Mouse (Mus musculus) midbrain, embryonic 10.5 days (tissue): ENCODE measurements at regions not wholly inside any gene's neighbourhood (a gene's known extent, or its start where the extent isn't known, plus 50 kb on each side); places are given as distances from the start of the nearest gene placed in this dataset.

ENCODE experiments used
- DNase-seq: peaks from one replicate; pipeline ENCODE4 v3.0.0-alpha.2; 2017; ENCODE audit warnings: low spot score
- H3K27ac ChIP-seq: fragments of 300-500 bp; sonication (generic); replicated peaks from 2 replicates; pipeline ENCODE4 v1.5.1; 2016; ENCODE audit warnings: mild to moderate bottlenecking
- H3K27me3 ChIP-seq: fragments of 300-500 bp; sonication (generic); 2 replicates; pipeline ENCODE4 v1.6.1; 2016; ENCODE audit warnings: low read depth, mild to moderate bottlenecking; ENCODE audit not compliant: poor library complexity, severe bottlenecking
- H3K36me3 ChIP-seq: fragments of 300-500 bp; sonication (generic); 2 replicates; pipeline ENCODE4 v1.6.1; 2016; ENCODE audit warnings: mild to moderate bottlenecking, moderate library complexity
- H3K4me1 ChIP-seq: fragments of 300-500 bp; sonication (generic); 2 replicates; pipeline ENCODE4 v1.6.1; 2016
- H3K4me3 ChIP-seq: fragments of 300-500 bp; sonication (generic); 2 replicates; pipeline ENCODE4 v1.5.1; 2016; ENCODE audit warnings: mild to moderate bottlenecking, moderate library complexity
- H3K9me3 ChIP-seq: fragments of 300-500 bp; sonication (generic); replicated peaks from 2 replicates; pipeline ENCODE4 v1.6.1; 2016; ENCODE audit warnings: mild to moderate bottlenecking
- WGBS: fragments of 180-500 bp; shearing (Covaris S2); methylation state at CpG from one replicate; pipeline ENCODE4 v1.1.7; 2016; 5-methylcytosine and 5-hydroxymethylcytosine counted together

DNA sequence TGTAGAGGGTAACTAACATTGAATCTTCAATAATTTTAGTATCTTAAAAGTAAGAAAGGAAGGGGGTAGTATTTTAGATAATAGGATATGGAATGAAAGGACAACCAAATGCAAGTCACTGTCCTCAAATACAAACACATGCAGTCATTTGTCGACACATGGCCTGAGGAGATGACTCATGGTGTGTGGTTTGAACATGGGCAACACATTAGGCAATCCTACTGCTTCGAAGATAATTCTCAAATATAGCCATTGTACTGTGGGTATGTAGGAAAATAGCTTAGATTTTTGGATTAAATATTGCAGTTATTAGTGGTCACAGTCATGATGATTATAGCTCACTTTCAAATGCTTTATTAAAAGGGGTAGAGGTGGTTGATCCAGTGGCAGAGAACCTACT, 771.7 kb upstream of the Lrrc6 start:
- no peaks in the 10 kb centered on the region for H3K4me1 ChIP-seq
- H3K4me3 ChIP-seq, result no peak overlapping the region
- H3K27me3 ChIP-seq, result no peaks in the 10 kb centered on the region
- H3K36me3 ChIP-seq, result no peaks in the 10 kb centered on the region
- no peaks in the 10 kb centered on the region for H3K9me3 ChIP-seq
- no peak for DNase-seq
- WGBS, result 90% methylated on average over 2 of the region's 2 CpGs
- H3K27ac ChIP-seq, result no peak overlapping the region

- H3K36me3 ChIP-seq, result no peaks in the 10 kb centered on the region
- DNase-seq, result no peak
- no peak overlapping the region for H3K27ac ChIP-seq
- H3K4me3 ChIP-seq, result no peak overlapping the region
- H3K27me3 ChIP-seq, result no peaks in the 10 kb centered on the region
- H3K9me3 ChIP-seq, result no peaks in the 10 kb centered on the region
- no peaks in the 10 kb centered on the region for H3K4me1 ChIP-seq
- 83% methylated on average over 6 of the region's 6 CpGs for WGBS
Measured at GRCm38 (mm10) chr15:67263723-67264122, 763.0 kb upstream of the Lrrc6 start.

DNA sequence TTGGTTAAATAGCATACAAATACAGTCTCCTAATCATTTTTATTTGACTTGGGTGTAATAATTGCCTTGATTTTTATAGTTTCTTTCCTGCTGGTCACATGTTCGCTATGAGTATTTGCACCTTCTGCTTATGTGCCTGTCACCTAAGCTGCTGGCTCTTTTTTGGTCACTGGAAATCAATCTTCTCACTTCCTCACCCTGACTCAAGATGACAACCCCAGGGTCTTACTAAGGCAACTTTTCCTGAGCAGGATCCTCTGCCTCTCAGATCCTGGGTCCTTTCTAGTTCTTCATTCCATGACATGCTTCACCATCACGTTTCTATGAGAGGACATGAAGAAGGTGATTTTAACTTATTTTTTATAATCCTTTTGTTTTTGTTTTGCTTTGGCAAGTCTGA, 762.6 kb upstream of the Lrrc6 start:
- Histone ChIP-seq H3K4me3 (no peak overlapping the region), H3K36me3 (no peaks in the 10 kb centered on the region), H3K9me3 (no peaks in the 10 kb centered on the region), H3K27me3 (no peaks in the 10 kb centered on the region), H3K4me1 (no peaks in the 10 kb centered on the region), H3K27ac (no peak overlapping the region)
- DNase-seq, result no peak
- WGBS, result 75% methylated on average over 2 of the region's 2 CpGs

DNA sequence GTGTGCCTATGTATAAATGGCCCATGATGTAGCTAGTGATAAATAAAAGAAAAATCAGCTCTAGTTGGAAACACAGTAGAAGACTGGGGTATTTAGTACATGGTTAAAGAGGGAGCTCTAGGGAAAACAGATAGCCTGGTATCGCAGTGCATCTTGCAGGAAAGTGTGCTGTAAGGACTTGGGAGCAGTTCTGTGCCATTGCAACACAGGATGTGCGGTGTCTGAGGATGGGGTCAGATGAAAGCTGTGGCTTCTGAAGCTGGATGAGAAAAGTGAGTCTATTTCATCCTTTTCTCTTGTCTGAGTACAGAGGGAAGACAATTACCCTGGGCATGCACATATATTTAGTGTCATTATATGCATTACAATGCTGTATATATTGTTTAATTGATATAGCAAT, 761.6 kb upstream of the Lrrc6 start:
- 94% methylated on average over 2 of the region's 2 CpGs for WGBS
- Histone ChIP-seq H3K4me3 (no peak overlapping the region), H3K36me3 (no peaks in the 10 kb centered on the region), H3K4me1 (no peaks in the 10 kb centered on the region), H3K27ac (no peak overlapping the region), H3K27me3 (no peaks in the 10 kb centered on the region), H3K9me3 (no peaks in the 10 kb centered on the region)
- no peak for DNase-seq

- no peaks in the 10 kb centered on the region for H3K27me3 ChIP-seq
- no peak overlapping the region for H3K4me3 ChIP-seq
- no peaks in the 10 kb centered on the region for H3K9me3 ChIP-seq
- H3K4me1 ChIP-seq, result no peaks in the 10 kb centered on the region
- no peak overlapping the region for H3K27ac ChIP-seq
- H3K36me3 ChIP-seq, result no peaks in the 10 kb centered on the region
- DNase-seq, result no peak
- 85% methylated on average over 3 of the region's 3 CpGs for WGBS
Measured at GRCm38 (mm10) chr15:67260666-67261065, 760.0 kb upstream of the Lrrc6 start.

- Histone ChIP-seq H3K36me3 (no peaks in the 10 kb centered on the region), H3K9me3 (no peaks in the 10 kb centered on the region), H3K27me3 (peaks cover 22% of the 10 kb centered on the region), H3K4me1 (peaks cover 22% of the 10 kb centered on the region), H3K27ac (no peak overlapping the region), H3K4me3 (no peak overlapping the region)
- 60% methylated on average over 4 of the region's 4 CpGs for WGBS
- no peak for DNase-seq
Measured at GRCm38 (mm10) chr15:67249147-67249546, 748.4 kb upstream of the Lrrc6 start.

DNA sequence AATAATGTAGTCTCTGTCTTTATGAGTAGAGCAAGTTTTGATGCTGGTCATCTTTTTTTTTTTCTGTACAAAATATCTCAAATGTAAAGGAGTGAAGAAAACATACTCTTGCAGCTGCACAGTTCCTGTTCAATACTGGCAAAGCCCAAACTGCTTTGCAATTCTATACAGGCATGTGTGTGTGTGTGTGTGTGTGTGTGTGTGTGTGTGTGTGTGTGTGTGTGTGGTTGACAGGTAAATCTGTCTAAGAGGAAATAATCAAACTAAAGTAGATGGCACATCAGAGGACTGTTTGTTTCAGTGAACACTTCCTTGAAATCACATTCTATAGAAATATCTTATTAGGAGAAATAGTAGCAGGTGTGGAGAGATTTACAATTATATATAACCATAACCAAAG, 747.8 kb upstream of the Lrrc6 start:
- Histone ChIP-seq H3K36me3 (no peaks in the 10 kb centered on the region), H3K4me1 (peaks cover 22% of the 10 kb centered on the region), H3K4me3 (no peak overlapping the region), H3K9me3 (no peaks in the 10 kb centered on the region), H3K27ac (no peak overlapping the region), H3K27me3 (peaks cover 27% of the 10 kb centered on the region)
- DNase-seq, result no peak

DNA sequence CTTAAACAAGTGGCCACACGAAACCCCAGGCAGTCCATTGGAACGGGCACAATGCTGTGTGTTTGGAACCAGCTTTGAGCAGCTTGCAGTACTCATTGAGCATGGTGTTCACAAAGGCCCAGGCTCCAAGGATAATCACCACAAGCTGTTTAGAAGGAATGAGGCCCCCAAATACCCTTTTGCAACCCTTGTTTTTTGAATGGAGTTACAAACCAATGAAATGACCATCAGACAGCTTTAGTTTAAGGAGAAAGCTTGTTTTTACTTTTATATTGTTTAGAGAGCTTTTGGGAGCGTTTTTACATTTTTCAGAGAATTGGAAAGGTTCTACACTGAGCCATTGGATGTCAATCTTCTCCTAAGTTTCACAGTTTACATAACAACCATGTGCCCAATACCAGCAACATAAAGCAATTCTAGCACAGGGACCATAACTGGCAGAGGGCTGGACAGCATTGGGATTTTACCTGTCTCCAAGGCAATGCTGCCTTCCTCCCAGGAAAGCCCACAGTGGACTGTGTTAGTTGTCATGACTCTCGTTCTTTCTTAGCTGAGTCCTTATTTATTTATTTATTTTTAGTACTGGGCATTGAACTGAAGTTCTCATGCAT, 745.1 kb upstream of the Lrrc6 start:
- H3K36me3 ChIP-seq, result no peaks in the 10 kb centered on the region
- peaks cover 22% of the 10 kb centered on the region for H3K4me1 ChIP-seq
- no peak overlapping the region for H3K4me3 ChIP-seq
- DNase-seq, result no peak
- H3K27ac ChIP-seq, result no peak overlapping the region
- H3K9me3 ChIP-seq, result no peaks in the 10 kb centered on the region
- H3K27me3 ChIP-seq, result peaks cover 34% of the 10 kb centered on the region
- WGBS, result 40% methylated on average over 4 of the region's 4 CpGs

DNA sequence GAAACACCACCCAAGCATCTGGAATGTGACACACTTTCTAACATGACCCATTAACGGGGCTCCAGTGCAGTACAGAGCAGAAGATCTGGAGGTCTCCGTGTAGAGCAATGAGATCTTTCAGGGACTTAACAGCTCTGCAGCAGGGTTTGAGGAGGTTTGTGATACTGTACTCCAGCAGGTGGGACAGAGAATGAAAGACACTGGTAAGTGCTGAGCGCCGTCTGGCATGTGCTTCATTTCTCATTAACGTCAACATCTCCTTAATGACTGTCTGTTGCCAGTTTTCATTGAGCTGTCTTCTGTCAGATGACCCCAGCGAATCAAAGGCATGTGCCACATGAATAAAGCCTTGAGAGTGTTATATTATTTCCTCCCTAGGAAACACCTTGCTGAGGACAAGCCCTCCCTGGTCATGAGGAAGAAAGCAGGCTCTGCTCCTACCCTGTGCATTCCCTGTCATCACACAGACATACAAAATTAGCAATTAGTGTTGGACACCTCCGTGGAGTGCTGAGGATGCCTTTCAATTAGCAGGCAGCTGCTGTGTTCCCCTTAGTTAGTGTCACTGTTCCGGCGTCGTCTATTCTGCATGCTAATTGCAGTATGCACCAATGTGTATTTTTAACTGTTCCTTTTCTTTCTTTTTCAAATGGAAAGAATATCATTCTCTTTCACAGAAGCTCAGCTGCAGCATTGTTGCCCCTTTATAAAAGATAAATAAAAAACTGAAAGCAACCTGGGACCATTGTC, 744.4 kb upstream of the Lrrc6 start:
- peaks cover 22% of the 10 kb centered on the region for H3K4me1 ChIP-seq
- H3K36me3 ChIP-seq, result no peaks in the 10 kb centered on the region
- no peak for DNase-seq
- H3K4me3 ChIP-seq, result no peak overlapping the region
- no peaks in the 10 kb centered on the region for H3K9me3 ChIP-seq
- WGBS, result 59% methylated on average over 10 of the region's 10 CpGs
- H3K27ac ChIP-seq, result no peak overlapping the region
- peaks cover 34% of the 10 kb centered on the region for H3K27me3 ChIP-seq

DNA sequence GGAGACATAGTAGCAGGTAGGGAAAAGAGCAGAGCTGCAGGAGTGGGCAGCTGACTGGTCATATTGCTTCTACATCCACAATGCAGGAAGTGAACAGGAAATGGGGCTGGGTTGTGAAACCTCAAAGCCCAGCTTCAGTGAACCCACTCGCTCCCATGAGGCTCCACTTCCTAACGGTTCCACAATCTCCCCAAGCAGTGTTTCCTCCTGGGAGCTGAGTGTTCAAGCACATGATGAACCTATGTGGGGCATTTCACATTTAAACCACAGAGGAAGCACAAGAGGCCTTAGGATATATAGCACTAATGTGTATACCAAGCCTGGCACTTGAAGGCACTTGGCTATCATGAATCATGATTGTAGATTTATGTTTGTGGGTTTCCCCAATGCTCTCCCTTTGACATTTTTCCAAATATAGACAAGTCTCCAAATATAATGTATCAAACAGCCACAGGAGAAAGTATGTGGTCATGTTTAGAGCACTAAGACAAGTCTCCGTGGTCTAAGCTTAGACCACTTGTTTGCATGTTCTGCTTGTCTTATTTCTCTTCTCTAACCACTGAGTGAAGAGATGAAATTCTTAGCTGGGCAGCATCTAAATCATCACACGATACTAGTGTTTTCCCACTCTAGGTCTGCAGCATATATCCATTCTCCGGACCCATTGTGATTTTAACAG, 734.5 kb upstream of the Lrrc6 start:
- H3K27ac ChIP-seq, result no peak overlapping the region
- H3K4me3 ChIP-seq, result no peak overlapping the region
- no peaks in the 10 kb centered on the region for H3K27me3 ChIP-seq
- 91% methylated on average over 5 of the region's 5 CpGs for WGBS
- H3K36me3 ChIP-seq, result no peaks in the 10 kb centered on the region
- H3K4me1 ChIP-seq, result no peaks in the 10 kb centered on the region
- no peaks in the 10 kb centered on the region for H3K9me3 ChIP-seq
- DNase-seq, result no peak

- DNase-seq, result no peak
- 88% methylated on average over 5 of the region's 5 CpGs for WGBS
Measured at GRCm38 (mm10) chr15:67229359-67229758, 728.6 kb upstream of the Lrrc6 start.

DNA sequence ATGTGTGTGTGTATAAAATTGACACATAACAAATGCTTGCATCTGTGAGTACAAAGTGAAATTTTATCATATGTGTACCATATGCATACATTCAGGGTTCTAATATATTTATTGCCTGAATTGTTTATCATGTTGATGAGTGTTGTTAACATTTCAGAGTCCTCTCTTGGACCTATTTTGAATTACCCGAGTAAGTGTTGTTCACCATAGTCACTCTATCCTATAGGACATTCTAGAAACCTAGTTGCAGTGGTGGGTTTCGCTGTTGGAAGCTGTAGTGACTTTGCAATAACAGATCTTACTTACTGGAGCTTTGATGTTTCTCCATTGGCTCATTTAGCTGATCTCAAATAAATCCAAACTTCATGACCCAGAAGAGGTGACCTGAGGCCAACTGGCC, 727.9 kb upstream of the Lrrc6 start:
- Histone ChIP-seq H3K27ac (no peak overlapping the region), H3K36me3 (no peaks in the 10 kb centered on the region), H3K27me3 (no peaks in the 10 kb centered on the region), H3K4me1 (no peaks in the 10 kb centered on the region), H3K4me3 (no peak overlapping the region), H3K9me3 (no peaks in the 10 kb centered on the region)
- no peak for DNase-seq
- WGBS, result 89% methylated on average over 2 of the region's 2 CpGs

More at GRCm38 (mm10) chr15:67229359-67229758, 728.6 kb upstream of the Lrrc6 start:
- Histone ChIP-seq H3K27ac (no peak overlapping the region), H3K4me1 (no peaks in the 10 kb centered on the region), H3K27me3 (no peaks in the 10 kb centered on the region), H3K4me3 (no peak overlapping the region), H3K36me3 (no peaks in the 10 kb centered on the region), H3K9me3 (no peaks in the 10 kb centered on the region)

DNA sequence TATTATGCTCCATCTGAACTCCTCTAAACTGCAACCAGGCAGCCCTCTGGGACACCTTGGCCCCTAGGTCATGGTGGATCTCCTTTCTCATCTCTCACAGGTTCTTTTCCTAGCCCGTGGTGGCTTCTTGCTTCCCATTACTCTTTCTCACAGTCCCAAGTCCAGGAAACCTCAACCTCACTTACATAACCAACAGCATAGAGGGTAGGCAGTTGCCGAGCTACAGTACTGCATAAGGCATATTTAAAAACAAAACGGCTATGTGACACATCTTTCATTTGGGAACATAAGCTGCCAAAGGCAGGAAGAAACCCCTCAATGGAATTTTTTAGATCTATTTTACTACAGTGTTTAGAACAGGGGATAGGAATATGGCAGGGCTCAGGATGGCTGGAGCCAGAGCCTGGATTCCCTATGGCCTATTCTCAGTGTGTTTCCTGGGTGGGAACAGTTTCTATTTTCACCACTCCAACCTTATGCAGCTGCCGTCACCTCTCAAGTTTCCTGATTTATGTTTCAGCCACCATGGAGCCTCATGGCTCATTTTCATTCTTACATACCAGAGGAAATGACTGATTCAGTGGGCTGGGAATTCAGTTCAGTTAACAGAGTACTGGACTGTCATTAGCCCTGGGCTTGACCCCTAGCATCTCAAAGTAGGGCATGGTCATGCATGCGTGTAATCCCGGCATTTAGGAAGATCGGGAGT, 726.9 kb upstream of the Lrrc6 start:
- Histone ChIP-seq H3K4me3 (no peak overlapping the region), H3K4me1 (no peaks in the 10 kb centered on the region), H3K36me3 (no peaks in the 10 kb centered on the region), H3K9me3 (no peaks in the 10 kb centered on the region), H3K27me3 (no peaks in the 10 kb centered on the region), H3K27ac (no peak overlapping the region)
- 92% methylated on average over 7 of the region's 7 CpGs for WGBS
- no peak for DNase-seq
